ENCODE assay signal across 20 mouse cellular contexts in the genomic region with DNA sequence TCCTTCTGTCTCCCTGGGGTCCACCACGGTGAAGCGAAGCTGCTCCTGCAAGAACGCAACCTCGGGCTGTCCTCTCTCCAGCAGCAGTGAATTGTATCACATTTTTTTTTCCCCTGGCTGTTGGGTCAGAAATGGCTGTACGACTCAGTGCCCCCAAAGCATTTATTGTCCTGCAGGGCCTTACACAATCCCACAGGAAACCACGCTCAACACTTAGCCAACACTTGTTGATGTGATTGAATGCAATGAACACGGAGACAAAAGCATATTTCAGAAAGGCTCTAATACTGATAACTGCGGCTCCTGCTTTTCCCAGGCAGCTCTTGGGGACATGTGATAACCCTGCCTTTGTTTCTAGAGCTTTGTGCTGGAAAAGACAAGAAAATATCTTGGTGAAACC. TPM values are rescaled to one million over a fixed set of nuclear protein-coding genes. Genes with fewer than 3 reads are reported as not detected.
DNase-seq lines count a peak whose midpoint lies in the region; ATAC-seq and TF ChIP-seq lines count a peak whose summit lies in the region.
"Had no signal": no experiment of that assay in that cellular context is flagged by ENCODE, and none has a peak within 500 bp of the region (broad histone marks: within the 10 kb centered on the region; RNA-seq: fewer than 3 reads in every experiment).

Bmx (minus strand) TSS at position 137 of the 400 bp plus-strand sequence.

- H3K4me2 ChIP-seq in heart, postnatal 0 days (ENCODE audit: low read depth, low read length), result peak within 1 kb of the TSS; percentile 40; the same call in 1 of the 2 replicates
- H3K4me2 ChIP-seq: hindbrain, embryonic 14.5 days had no signal

- no peaks in the 10 kb centered on the region for H3K4me1 ChIP-seq in heart, postnatal 0 days (ENCODE audit: control insufficient read depth, insufficient read depth)
- H3K4me1 ChIP-seq: embryonic facial prominence, embryonic 10.5 days had no signal

- H3K9me3 ChIP-seq in heart, postnatal 0 days (replicated peaks; ENCODE audit: control insufficient read depth, low read length), result no peaks in the 10 kb centered on the region
- H3K9me3 ChIP-seq: embryonic facial prominence, embryonic 10.5 days had no signal

- H3K36me3 ChIP-seq in heart, postnatal 0 days (replicated peaks; ENCODE audit: control insufficient read depth, insufficient read depth, low read length), result no peaks in the 10 kb centered on the region
- H3K36me3 ChIP-seq: embryonic facial prominence, embryonic 10.5 days had no signal

- no peak for TF ChIP-seq CTCF in heart, postnatal 0 days (IDR thresholded peaks at IDR 0.05; ENCODE audit: low read depth)

- peak; percentile 13 to 14 for DNase-seq in heart, adult 18-20 months
- DNase-seq in heart, adult 9 months (ENCODE audit: low spot score in 2 of 2), result no peak
- DNase-seq in lung, postnatal 36 days, result peak; percentile 24
- no peak for DNase-seq in lung, postnatal 14 days
- DNase-seq in heart, postnatal 0 days (ENCODE audit: low spot score), result peak; percentile 19
- no peak for DNase-seq in layer of hippocampus, postnatal 10 days (ENCODE audit: low spot score in 2 of 2)
- no peak for DNase-seq in cerebellum, adult 11-12 months
- DNase-seq: cerebellum, postnatal 25 days; gastrocnemius, postnatal 14 days; kidney, postnatal 14 days; liver; midbrain, embryonic 14.5 days; right cerebral cortex, postnatal 14 days; thymus, adult 18-20 months had no signal

- 33% methylated on average over 8 of the region's 8 CpGs for WGBS in heart, postnatal 0 days

- no peaks in the 10 kb centered on the region for H3K27me3 ChIP-seq in heart, postnatal 0 days (ENCODE audit: control insufficient read depth, insufficient read depth, low read length)

- peak within 1 kb of the TSS; percentile 7; the same call in 1 of the 2 replicates for H3K4me3 ChIP-seq in heart, postnatal 0 days (ENCODE audit: low read depth, low read length)
- H3K4me3 ChIP-seq: embryonic facial prominence, embryonic 10.5 days; erythroblast, embryonic 14.5 days had no signal

- no peak within 1 kb of the TSS for H3K9ac ChIP-seq in heart, postnatal 0 days (replicated peaks; ENCODE audit: low read depth, low read length)
- H3K9ac ChIP-seq: hindbrain, embryonic 14.5 days had no signal

- H3K27ac ChIP-seq in heart, postnatal 0 days (ENCODE audit: low read depth), result peak within 1 kb of the TSS; percentile 55
- H3K27ac ChIP-seq: embryonic facial prominence, embryonic 10.5 days; hindbrain, embryonic 14.5 days had no signal

- peak; percentile 11; the same call in 1 of the 2 replicates for ATAC-seq in heart, postnatal 0 days (ENCODE audit: insufficient read depth, low read depth)
- ATAC-seq in monocyte, adult 5-6 weeks (replicated peaks; ENCODE audit: insufficient number of reproducible peaks, low FRiP score, low TSS enrichment, poor library complexity, severe bottlenecking), result no peak
- ATAC-seq: forebrain, embryonic 16.5 days; intestine, postnatal 0 days had no signal

- no peak for TF ChIP-seq EP300 in heart, postnatal 0 days (IDR thresholded peaks at IDR 0.05; ENCODE audit: low read depth)

RNA-seq across cellular contexts. Expression of gene Bmx, which starts in this region (rescaled TPM):
- 1 to 10 TPM; 1.9 to 2.5 TPM for total RNA-seq in heart, adult 18-20 months (2021)
- 1.8 and 7.7 TPM in 2 replicates for total RNA-seq in heart, postnatal 0 days (2014; rRNA removed; ENCODE audit: low replicate concordance)
- polyA plus RNA-seq in heart, postnatal 0 days (2015; fragmentation: Nextera tagmentation; extraction: Ambion mirVana), result 3.7 and 4.0 TPM in 2 replicates
- total RNA-seq in monocyte, adult 5-6 weeks (2017), result 16.2 to 31.2 TPM (median 29.7 TPM) in 3 replicates
- 1 to 10 TPM in 1 of 2 experiments, under 1 TPM in 1; 0.80 to 1.1 TPM for total RNA-seq in layer of hippocampus, postnatal 10 days (2021)
- polyA plus RNA-seq: erythroblast, embryonic 14.5 days had no signal

Comparison
In these comparisons a context has a peak if more than half of its experiments do, and no peak if none do; other contexts are left out.
1. DNase-seq: peak in heart, adult 18-20 months (2 of 2), lung, postnatal 36 days (single experiment) and heart, postnatal 0 days (single experiment); none in heart, adult 9 months (0 of 2), lung, postnatal 14 days (single experiment), layer of hippocampus, postnatal 10 days (0 of 2) and cerebellum, adult 11-12 months (single experiment).